Mouse (Mus musculus): ENCODE data around the gene Gm11020. TPM values are rescaled to one million over a fixed set of nuclear protein-coding genes. Genes with fewer than 3 reads are reported as not detected.

The Gm11020 gene
- total RNA-seq, 4 experiments from 2014 or later = not detected

- DNase-seq (ENCODE audit: low spot score in 2 of 2) = no peak
Measured at GRCm38 (mm10) chr8:104341678-104342077, 20.3 kb downstream of the Gm11020 start.

GRCm38 (mm10) chr8:104342426-104342825 lies 21.1 kb downstream of the Gm11020 start:
- DNase-seq (ENCODE audit: low spot score in 2 of 2) = no peak

DNA sequence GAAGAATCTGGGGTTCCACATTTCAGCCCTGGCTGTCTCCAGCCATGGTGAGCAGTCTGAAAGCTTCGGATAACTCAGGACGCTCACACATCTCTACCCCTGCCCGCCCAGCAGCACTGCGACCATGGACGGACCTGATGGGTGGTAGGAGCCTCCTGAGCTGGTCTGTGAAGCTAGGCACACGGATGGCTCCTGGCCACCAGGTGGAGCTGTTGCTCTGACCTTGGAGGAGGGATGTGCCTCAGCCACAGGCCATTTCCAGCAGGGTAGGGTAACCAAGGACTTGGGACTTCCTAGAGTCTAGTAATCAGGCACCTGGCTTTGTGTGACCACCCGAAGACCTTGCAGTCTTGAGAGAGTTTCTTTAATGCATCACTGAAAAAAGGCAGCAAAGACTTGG lies 22.6 kb downstream of the Gm11020 start:
- peak; percentile 64 to 78 for DNase-seq (ENCODE audit: low spot score in 2 of 2)

- DNase-seq (ENCODE audit: low spot score in 2 of 2) = no peak
Measured at GRCm38 (mm10) chr8:104344622-104345021, 23.3 kb downstream of the Gm11020 start.

GRCm38 (mm10) chr8:104346706-104347105 lies 25.3 kb downstream of the Gm11020 start:
- DNase-seq (ENCODE audit: low spot score in 2 of 2) = no peak

DNA sequence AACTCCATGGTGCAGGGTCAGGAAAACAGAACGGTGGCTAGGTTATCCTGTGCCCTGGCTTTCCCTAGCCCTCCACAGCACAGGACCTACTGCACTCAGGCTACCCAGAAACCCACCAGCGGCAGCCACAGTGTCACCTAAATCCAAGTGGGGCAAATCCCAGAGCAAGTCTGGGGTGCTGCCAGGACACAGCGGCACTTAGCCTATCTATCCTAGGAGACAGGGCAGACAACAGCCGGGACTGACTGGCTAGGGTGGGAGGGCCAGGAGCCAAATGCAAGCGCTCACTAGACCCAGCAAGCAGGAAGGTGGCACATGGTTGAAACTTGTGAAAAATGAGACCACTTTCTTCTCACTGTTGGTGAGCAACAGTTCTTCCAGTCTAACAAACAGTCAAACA lies 27.6 kb downstream of the Gm11020 start:
- no peak for DNase-seq (ENCODE audit: low spot score in 2 of 2)

GRCm38 (mm10) chr8:104350047-104350446 lies 28.7 kb downstream of the Gm11020 start:
- no peak for DNase-seq (ENCODE audit: low spot score in 2 of 2)

DNA sequence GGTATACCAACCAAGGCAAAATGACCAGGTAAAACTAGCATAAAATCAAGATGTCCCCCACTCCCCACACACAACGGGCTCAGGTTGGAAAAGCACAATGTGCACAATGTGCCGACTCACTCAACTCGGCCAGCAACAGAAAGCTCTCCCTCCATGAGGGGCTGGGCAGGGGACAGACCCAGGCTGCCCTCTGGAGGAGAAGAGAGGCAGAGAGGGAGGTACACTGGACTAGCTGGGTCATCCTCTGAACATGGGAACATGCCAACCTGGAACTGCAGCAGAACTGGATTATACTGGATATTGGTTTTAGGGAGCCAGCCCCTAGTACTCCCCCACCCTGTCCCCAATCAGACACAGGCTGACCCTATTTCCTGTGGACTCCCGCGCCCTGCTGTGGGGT lies 31.8 kb downstream of the Gm11020 start:
- DNase-seq (ENCODE audit: low spot score in 2 of 2) = no peak

- DNase-seq (ENCODE audit: low spot score in 2 of 2) = no peak
Measured at GRCm38 (mm10) chr8:104354504-104354903, 33.1 kb downstream of the Gm11020 start.

DNA sequence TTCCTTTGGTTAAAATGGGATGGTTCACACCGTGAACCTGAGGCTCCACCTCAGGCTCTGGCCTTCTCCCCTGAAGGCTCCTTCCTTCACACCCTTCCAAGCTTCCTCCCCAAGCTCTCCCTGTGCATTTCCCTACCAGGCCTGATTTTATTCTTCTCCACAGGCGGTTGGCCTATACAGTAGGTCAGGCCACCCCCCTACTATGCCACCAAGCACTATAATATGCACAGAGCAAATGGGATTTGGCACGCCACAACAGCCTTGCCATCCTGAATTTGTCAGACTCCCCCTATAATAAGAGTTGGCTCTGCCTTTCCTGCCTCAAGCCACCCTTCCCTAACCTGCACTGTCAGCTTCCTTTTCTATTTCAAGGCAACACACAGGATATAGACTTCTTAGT lies 37.3 kb downstream of the Gm11020 start:
- no peak for DNase-seq (ENCODE audit: low spot score in 2 of 2)

- no peak for DNase-seq (ENCODE audit: low spot score in 2 of 2)
Measured at GRCm38 (mm10) chr8:104359778-104360456, 38.5 kb downstream of the Gm11020 start.

DNA sequence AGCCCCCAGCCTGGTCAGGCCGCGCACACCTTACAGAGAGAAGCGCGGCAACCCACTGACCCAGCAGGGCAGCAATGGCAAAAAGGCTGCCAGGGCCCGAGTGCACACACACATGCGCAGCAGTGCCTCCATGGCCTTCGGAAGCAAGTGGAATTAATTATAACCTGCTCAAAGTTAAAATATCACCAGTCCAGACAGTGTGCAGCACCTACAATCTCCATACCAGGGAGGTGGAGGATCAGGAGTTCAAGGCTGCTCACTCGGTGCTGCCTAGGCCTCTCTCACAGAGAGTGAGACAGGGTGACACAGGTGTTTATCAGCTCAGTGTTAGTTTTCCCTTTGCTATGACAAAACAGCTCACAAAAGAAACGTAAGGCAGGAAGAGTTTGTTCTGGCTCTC lies 44.3 kb downstream of the Gm11020 start:
- no peak for DNase-seq (ENCODE audit: low spot score in 2 of 2)

- DNase-seq (ENCODE audit: low spot score in 2 of 2) = no peak
Measured at GRCm38 (mm10) chr8:104367398-104367797, 46.0 kb downstream of the Gm11020 start.

GRCm38 (mm10) chr8:104369591-104369990 lies 48.2 kb downstream of the Gm11020 start:
- DNase-seq (ENCODE audit: low spot score in 2 of 2) = no peak

DNA sequence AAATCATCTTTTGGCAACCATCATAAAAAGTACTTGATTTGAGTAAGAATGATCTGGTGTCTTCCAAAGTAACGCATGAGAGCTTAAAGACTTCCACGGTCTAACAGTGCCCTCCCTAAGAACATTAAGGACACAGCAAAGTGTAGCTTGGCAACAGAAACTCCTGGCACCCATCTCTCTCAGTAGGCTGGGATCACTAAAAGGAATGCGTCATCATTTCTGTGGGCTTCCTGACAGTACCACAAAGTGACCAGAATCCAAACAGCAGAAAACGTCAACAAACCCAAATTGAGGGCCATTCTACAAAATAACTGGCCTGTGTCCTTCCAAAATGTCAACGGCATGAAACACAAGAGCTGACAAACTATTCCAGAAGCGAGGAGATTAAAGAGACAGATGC lies 48.7 kb downstream of the Gm11020 start:
- no peak for DNase-seq (ENCODE audit: low spot score in 2 of 2)

- DNase-seq (ENCODE audit: low spot score in 2 of 2) = no peak
Measured at GRCm38 (mm10) chr8:104371121-104371520, 49.8 kb downstream of the Gm11020 start.

Other genes starting within 250 kb of the Gm11020 start
- 10 to 100 TPM in 3 of 4 experiments, 1 to 10 TPM in 1; 8.4 to 13.3 (median 11.6) TPM for gene Cdh5, start 219.9 kb upstream of the Gm11020 start, total RNA-seq (2022)
- 10 to 100 TPM in 2 of 4 experiments, 1 to 10 TPM in 2; 8.6 to 11.1 (median 9.9) TPM for gene Bean1, start 151.1 kb upstream of the Gm11020 start, total RNA-seq (2022)
- gene Tk2, start 73.0 kb upstream of the Gm11020 start, total RNA-seq (2022) = 10 to 100 TPM; 47.7 to 50.0 (median 49.9) TPM
- gene Cklf, start 70.7 kb upstream of the Gm11020 start, total RNA-seq (2022) = 1 to 10 TPM; 3.7 to 7.9 (median 5.2) TPM
- not detected for gene Cmtm2a, start 28.4 kb upstream of the Gm11020 start, total RNA-seq (2022)
- not detected for gene Gm45711, start 11.5 kb upstream of the Gm11020 start, total RNA-seq (2022)
- not detected for gene Cmtm1, start 11.4 kb upstream of the Gm11020 start, total RNA-seq (2022)
- not detected for gene Cmtm2b, start 663 bp downstream of the Gm11020 start, total RNA-seq (2022)
- gene Cmtm3, start 17.8 kb downstream of the Gm11020 start, total RNA-seq (2022) = 10 to 100 TPM; 10.1 to 18.4 (median 12.6) TPM
- gene Cmtm4, start 74.2 kb downstream of the Gm11020 start, total RNA-seq (2022) = 10 to 100 TPM; 73.0 to 80.9 (median 75.9) TPM
- 100 to 1,000 TPM; 254 to 332 (median 270) TPM for gene Dync1li2, start 121.5 kb downstream of the Gm11020 start, total RNA-seq (2022)
- gene Terb1, start 188.3 kb downstream of the Gm11020 start, total RNA-seq (2022) = 1 to 10 TPM; 1.8 to 2.4 (median 2.1) TPM
- gene Nae1, start 213.1 kb downstream of the Gm11020 start, total RNA-seq (2022) = 10 to 100 TPM; 48.5 to 59.2 (median 55.1) TPM
- 10 to 100 TPM; 22.8 to 28.3 (median 26.8) TPM for gene Car7, start 213.1 kb downstream of the Gm11020 start, total RNA-seq (2022)